Mouse (Mus musculus): ENCODE data around the gene Trem3. TPM values are rescaled to one million over a fixed set of nuclear protein-coding genes. Genes with fewer than 3 reads are reported as not detected.
A peak's percentile ranks its signal among the peaks of the same experiment; 100 is the strongest.

Trem3 gene
- polyA plus RNA-seq, 1 experiment from 2014 or later, result 0.06 TPM

- TF ChIP-seq CTCF (IDR thresholded peaks at IDR 0.05), result peak; percentile 35
- CTCF ChIA-PET, result interaction anchor here (0.9 to 1.4 kb wide), 7 partner anchors 9 to 49 kb away, joined by 3 to 5 read pairs (median 4); no protein-coding TSS in a partner anchor
- no peak for DNase-seq (ENCODE audit: low read depth, low spot score)
- no peak for ATAC-seq
- in situ Hi-C loops (cut with MboI; ENCODE audit: low pct_unique_long_range_greater_than_20kb), result loop anchor here (25.0 kb wide), 1 partner anchor 325 kb away; no protein-coding TSS in a partner anchor
- POLR2A ChIA-PET, result no interaction called here
- H3K27me3 ChIP-seq, result peaks cover 4% of the 10 kb centered on the region
Measured at GRCm38 (mm10) chr17:48287276-48287675, 39.7 kb downstream of the Trem3 start.

GRCm38 (mm10) chr17:48293500-48294194 is 46.1 kb downstream of the Trem3 start:
- CTCF ChIA-PET, result interaction anchor here (1.0 to 1.3 kb wide), 2 partner anchors 13 to 44 kb away, joined by 3 read pairs; no protein-coding TSS in a partner anchor
- in situ Hi-C loops (cut with MboI; ENCODE audit: low pct_unique_long_range_greater_than_20kb), result loop anchor here (25.0 kb wide), 1 partner anchor 319 kb away; no protein-coding TSS in a partner anchor
- no peak for TF ChIP-seq CTCF (IDR thresholded peaks at IDR 0.05)

DNA sequence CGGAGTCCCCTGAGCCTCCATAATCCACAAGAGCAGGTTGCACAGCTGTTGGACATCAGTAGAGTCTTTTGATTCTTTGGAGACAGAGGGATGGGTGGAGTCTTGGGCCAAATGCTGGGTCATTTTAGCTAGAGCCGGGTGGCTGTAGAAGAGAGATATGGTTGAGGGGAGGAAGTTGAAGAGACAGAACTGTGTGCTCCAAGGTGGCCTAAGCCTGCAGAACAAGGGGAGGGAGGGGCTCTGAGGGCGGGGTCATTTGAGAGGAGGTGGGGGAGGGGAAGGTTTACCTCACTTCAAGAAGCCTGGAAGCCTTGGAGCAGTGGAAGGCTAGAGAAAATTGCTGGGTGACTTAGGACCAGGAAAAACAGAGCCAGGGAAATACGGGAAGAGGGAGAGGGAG is 51.6 kb downstream of the Trem3 start, which contains the start of gene Treml2:
Gene Treml2 (plus strand): TSS at position 296 of the 400 bp plus-strand sequence.
- POLR2A ChIA-PET, result no interaction called here
- ATAC-seq (no peak), DNase-seq (ENCODE audit: low read depth, low spot score) (no peak)
- TF ChIP-seq CTCF (IDR thresholded peaks at IDR 0.05), result no peak
- peaks cover 5% of the 10 kb centered on the region for H3K27me3 ChIP-seq
- CTCF ChIA-PET, result interaction anchor here (1.1 kb wide), 1 partner anchor 10 kb away, joined by 3 read pairs; no protein-coding TSS in a partner anchor
- in situ Hi-C loops (cut with MboI; ENCODE audit: low pct_unique_long_range_greater_than_20kb), result loop anchor here (25.0 kb wide), 1 partner anchor 313 kb away; no protein-coding TSS in a partner anchor

More at GRCm38 (mm10) chr17:48293500-48294194, 46.1 kb downstream of the Trem3 start:
- POLR2A ChIA-PET, result no interaction called here
- peaks cover 4% of the 10 kb centered on the region for H3K27me3 ChIP-seq
- ATAC-seq (no peak), DNase-seq (ENCODE audit: low read depth, low spot score) (no peak)

DNA sequence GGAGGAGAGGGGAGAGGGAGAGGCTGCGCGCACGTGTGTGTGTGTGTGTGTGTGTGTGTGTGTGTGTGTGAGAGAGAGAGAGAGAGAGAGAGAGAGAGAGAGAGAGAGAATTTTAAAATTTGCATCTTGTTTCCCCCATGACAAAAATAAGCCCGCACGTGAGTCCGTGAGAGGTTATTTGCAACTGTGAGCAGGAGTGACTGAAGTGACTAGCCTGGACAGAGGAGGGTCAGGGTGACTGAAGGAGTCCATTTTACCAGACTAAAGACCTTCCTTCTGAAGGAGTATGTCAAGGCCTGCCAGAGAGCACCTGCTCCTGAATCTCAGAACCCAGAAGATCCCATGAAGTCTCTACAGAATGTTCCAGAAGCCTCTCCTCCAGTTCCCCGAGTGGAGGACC is 52.2 kb downstream of the Trem3 start:
- in situ Hi-C loops (cut with MboI; ENCODE audit: low pct_unique_long_range_greater_than_20kb), result loop anchor here (25.0 kb wide), 1 partner anchor 313 kb away; no protein-coding TSS in a partner anchor
- DNase-seq (ENCODE audit: low read depth, low spot score) (no peak), ATAC-seq (no peak)
- no peak for TF ChIP-seq CTCF (IDR thresholded peaks at IDR 0.05)
- POLR2A ChIA-PET, result no interaction called here
- H3K27me3 ChIP-seq, result peaks cover 5% of the 10 kb centered on the region
- CTCF ChIA-PET, result interaction anchor here (1.1 kb wide), 1 partner anchor 11 kb away, joined by 3 read pairs; no protein-coding TSS in a partner anchor

GRCm38 (mm10) chr17:48300199-48300598 is 52.6 kb downstream of the Trem3 start:
- DNase-seq (ENCODE audit: low read depth, low spot score) (no peak), ATAC-seq (no peak)
- peaks cover 5% of the 10 kb centered on the region for H3K27me3 ChIP-seq
- in situ Hi-C loops (cut with MboI; ENCODE audit: low pct_unique_long_range_greater_than_20kb), result no loop called here
- ChIA-PET POLR2A (no interaction called here), CTCF (interaction anchor here (1.0 to 1.1 kb wide), 2 partner anchors 11 to 13 kb away, joined by 3 to 4 read pairs; no protein-coding TSS in a partner anchor)
- TF ChIP-seq CTCF (IDR thresholded peaks at IDR 0.05), result no peak

DNA sequence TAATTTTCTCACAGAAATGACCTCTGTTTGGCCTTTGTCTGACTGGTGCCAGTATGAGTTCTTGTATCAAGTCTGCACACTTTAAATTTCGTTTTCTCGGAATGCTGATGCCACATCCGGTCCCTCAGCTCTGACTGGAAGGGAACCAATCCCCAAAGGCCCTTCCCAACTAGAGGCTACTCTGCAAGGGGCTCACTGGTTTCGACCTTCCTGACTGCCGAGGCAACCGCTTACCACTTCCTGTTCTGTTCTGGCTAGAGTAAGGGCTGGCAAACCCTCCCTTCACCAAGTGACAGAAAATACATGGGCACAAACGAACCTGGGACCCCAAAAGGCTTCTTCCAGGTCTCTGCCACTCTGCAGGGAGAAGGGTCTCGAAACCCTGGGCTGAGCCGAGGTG is 53.3 kb downstream of the Trem3 start:
- ATAC-seq (no peak), DNase-seq (ENCODE audit: low read depth, low spot score) (no peak)
- peaks cover 5% of the 10 kb centered on the region for H3K27me3 ChIP-seq
- TF ChIP-seq CTCF (IDR thresholded peaks at IDR 0.05), result no peak
- ChIA-PET CTCF (interaction anchor here (1.0 kb wide), 1 partner anchor 14 kb away, joined by 4 read pairs; no protein-coding TSS in a partner anchor), POLR2A (no interaction called here)
- in situ Hi-C loops (cut with MboI; ENCODE audit: low pct_unique_long_range_greater_than_20kb), result no loop called here

DNA sequence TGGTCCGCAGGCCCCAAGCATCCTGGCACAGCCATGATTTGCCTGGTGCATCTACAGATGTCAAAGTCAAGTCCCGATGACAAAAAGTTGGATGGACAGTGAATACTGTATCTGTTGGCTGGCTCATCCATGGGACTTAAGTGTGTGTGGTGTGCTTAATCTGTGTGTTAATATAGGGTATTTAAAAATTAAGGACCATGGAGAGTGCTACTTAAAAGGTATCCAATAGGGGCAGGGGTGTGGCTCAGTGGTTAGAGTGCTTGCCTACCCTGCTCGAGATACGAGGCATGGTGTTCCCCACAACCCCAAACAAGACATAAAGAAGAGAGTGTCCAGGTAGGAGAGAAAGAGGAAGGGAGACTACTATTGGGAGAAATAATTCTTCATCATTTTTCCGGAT is 54.2 kb downstream of the Trem3 start:
- CTCF ChIA-PET, result no interaction called here
- TF ChIP-seq CTCF (IDR thresholded peaks at IDR 0.05), result no peak
- DNase-seq (ENCODE audit: low read depth, low spot score) (no peak), ATAC-seq (no peak)
- peaks cover 10% of the 10 kb centered on the region for H3K27me3 ChIP-seq
- POLR2A ChIA-PET, result interaction anchor here (1.2 kb wide), 1 partner anchor 15 kb away, joined by 3 read pairs; no protein-coding TSS in a partner anchor
- in situ Hi-C loops (cut with MboI; ENCODE audit: low pct_unique_long_range_greater_than_20kb), result no loop called here

Other genes starting within 250 kb of the Trem3 start
- not detected for gene 1700122O11Rik, start 209.5 kb upstream of the Trem3 start, polyA plus RNA-seq (2021)
- not detected for gene 1700067P10Rik, start 158.5 kb upstream of the Trem3 start, polyA plus RNA-seq (2021)
- not detected for gene 9830107B12Rik, start 101.5 kb upstream of the Trem3 start, polyA plus RNA-seq (2021)
- 0.09 TPM for gene A530064D06Rik, start 80.5 kb upstream of the Trem3 start, polyA plus RNA-seq (2021)
- not detected for gene Trem1, start 15.0 kb upstream of the Trem3 start, polyA plus RNA-seq (2021)
- gene Treml4, start 16.5 kb downstream of the Trem3 start, polyA plus RNA-seq (2021), result not detected
- gene Treml2, start 51.7 kb downstream of the Trem3 start, polyA plus RNA-seq (2021), result not detected
- 0.03 TPM for gene B430306N03Rik, start 68.4 kb downstream of the Trem3 start, polyA plus RNA-seq (2021)
- gene Trem2, start 98.6 kb downstream of the Trem3 start, polyA plus RNA-seq (2021), result 0.45 TPM
- gene Treml1, start 112.1 kb downstream of the Trem3 start, polyA plus RNA-seq (2021), result not detected
- 57.3 TPM for gene Nfya, start 162.1 kb downstream of the Trem3 start, polyA plus RNA-seq (2021)
- 37.7 TPM for gene Oard1, start 162.2 kb downstream of the Trem3 start, polyA plus RNA-seq (2021)
- 0.10 TPM for gene Apobec2, start 185.2 kb downstream of the Trem3 start, polyA plus RNA-seq (2021)
- 0.06 TPM for gene Tspo2, start 203.7 kb downstream of the Trem3 start, polyA plus RNA-seq (2021)
- 0.05 TPM for gene Unc5cl, start 207.1 kb downstream of the Trem3 start, polyA plus RNA-seq (2021)